Mouse (Mus musculus) activated CD4-positive, CD25-positive, alpha-beta regulatory T cell (primary cell): ENCODE measurements around the gene Rasl10b. TPM values are rescaled to one million over a fixed set of nuclear protein-coding genes. Genes with fewer than 3 reads are reported as not detected.

Experiments used
- polyA plus RNA-seq, 2 experiments: library from polyadenylated mRNA; unstranded; fragments of 100-300 nt; shearing (Covaris generic); gene quantifications; one replicate each; pipeline ENCODE4 v1.2.1; 2017

The Rasl10b gene
- under 1 TPM in 1 of 2 experiments, not detected in 1; 0.05 TPM for polyA plus RNA-seq

GRCm38 (mm10) chr11:83409087-83409754 is at the start of gene Rasl10b:
Rasl10b (plus strand) TSS chr11:83409137.

GRCm38 (mm10) chr11:83429355-83429754 is 20.4 kb downstream of the Rasl10b start, which contains the start of gene Gas2l2:
Gas2l2 (minus strand) TSS chr11:83429455.

GRCm38 (mm10) chr11:83437377-83437776 is 28.4 kb downstream of the Rasl10b start, which contains the start of gene 1700020L24Rik:
1700020L24Rik (plus strand) TSS chr11:83437677.

GRCm38 (mm10) chr11:83462711-83463244 is 53.8 kb downstream of the Rasl10b start, which contains the start of gene Mmp28:
Mmp28 (minus strand) TSS chr11:83463071.

Other genes starting within 250 kb of the Rasl10b start
- under 1 TPM; 0.29 to 0.31 TPM for gene Slfn4, start 234.0 kb upstream of the Rasl10b start, polyA plus RNA-seq
- gene Slfn3, start 217.8 kb upstream of the Rasl10b start, polyA plus RNA-seq = 1 to 10 TPM; 4.7 to 6.5 TPM
- under 1 TPM in 1 of 2 experiments, not detected in 1; 0.11 TPM for gene Slfn14, start 122.4 kb upstream of the Rasl10b start, polyA plus RNA-seq
- 10 to 100 TPM; 34.1 to 50.6 TPM for gene Ap2b1, start 110.1 kb upstream of the Rasl10b start, polyA plus RNA-seq
- 10 to 100 TPM in 1 of 2 experiments, 1 to 10 TPM in 1; 7.2 to 19.4 TPM for gene Pex12, start 106.6 kb upstream of the Rasl10b start, polyA plus RNA-seq
- gene Gas2l2, start 20.3 kb downstream of the Rasl10b start, polyA plus RNA-seq = not detected
- 1 to 10 TPM in 1 of 2 experiments, under 1 TPM in 1; 0.32 to 2.9 TPM for gene 1700020L24Rik, start 28.5 kb downstream of the Rasl10b start, polyA plus RNA-seq
- under 1 TPM in 1 of 2 experiments, not detected in 1; 0.25 TPM for gene Mmp28, start 53.9 kb downstream of the Rasl10b start, polyA plus RNA-seq
- 10 to 100 TPM; 13.2 to 14.7 TPM for gene Taf15, start 63.9 kb downstream of the Rasl10b start, polyA plus RNA-seq
- gene Heatr9, start 113.0 kb downstream of the Rasl10b start, polyA plus RNA-seq = under 1 TPM in 1 of 2 experiments, not detected in 1; 0.19 TPM
- gene Ccl5, start 121.4 kb downstream of the Rasl10b start, polyA plus RNA-seq = 100 to 1,000 TPM; 223 to 434 TPM
- 1 to 10 TPM in 1 of 2 experiments, not detected in 1; 7.7 TPM for gene Ccl9, start 169.5 kb downstream of the Rasl10b start, polyA plus RNA-seq
- gene Ccl6, start 183.9 kb downstream of the Rasl10b start, polyA plus RNA-seq = 10 to 100 TPM in 1 of 2 experiments, 1 to 10 TPM in 1; 1.0 to 82.4 TPM
- under 1 TPM in 1 of 2 experiments, not detected in 1; 0.42 TPM for gene Rpl9-ps1, start 236.5 kb downstream of the Rasl10b start, polyA plus RNA-seq
- 1 to 10 TPM; 3.3 to 8.3 TPM for gene Ccl3, start 240.2 kb downstream of the Rasl10b start, polyA plus RNA-seq